ENCODE assay signal across 28 mouse cellular contexts in the genomic region with DNA sequence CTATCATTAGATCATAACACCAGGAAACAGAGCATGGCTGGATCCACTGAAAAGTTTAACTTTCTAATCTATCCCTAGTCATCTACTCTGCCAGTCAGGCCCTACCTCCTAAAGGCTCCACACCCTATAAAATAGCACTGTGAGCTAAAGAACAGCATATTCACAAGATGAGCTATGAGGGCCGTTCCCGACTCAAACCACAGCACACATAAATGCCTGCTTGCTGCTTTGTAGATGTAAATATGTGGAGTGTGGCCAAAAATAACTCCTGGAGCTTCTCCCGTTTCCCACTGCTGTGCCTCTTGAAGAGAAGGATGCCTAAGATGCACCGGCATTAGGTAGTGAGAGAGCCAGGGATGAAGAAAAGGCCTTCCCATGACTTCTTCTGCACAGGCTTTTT.
DNase-seq lines count a peak whose midpoint lies in the region; ATAC-seq lines count a peak whose summit lies in the region.
"Had no signal": no experiment of that assay in that cellular context is flagged by ENCODE, and none has a peak within 500 bp of the region (broad histone marks: within the 10 kb centered on the region; RNA-seq: fewer than 3 reads in every experiment).

No protein-coding gene starts in this region.

- no peak overlapping the region for H3K4me3 ChIP-seq in heart, embryonic 10.5 days
- no peak overlapping the region for H3K4me3 ChIP-seq in embryonic facial prominence, embryonic 15.5 days (replicated peaks)
- H3K4me3 ChIP-seq: embryonic facial prominence, embryonic 13.5 days; erythroblast, embryonic 14.5 days; forebrain, embryonic 12.5 days; forebrain, embryonic 15.5 days; gastrocnemius, adult 2 months; heart, embryonic 12.5 days; heart, embryonic 15.5 days had no signal

- no peaks in the 10 kb centered on the region for H3K9me3 ChIP-seq in heart, embryonic 10.5 days
- no peaks in the 10 kb centered on the region for H3K9me3 ChIP-seq in embryonic facial prominence, embryonic 15.5 days (replicated peaks)
- H3K9me3 ChIP-seq: embryonic facial prominence, embryonic 13.5 days; forebrain, embryonic 12.5 days; forebrain, embryonic 15.5 days; heart, embryonic 12.5 days; heart, embryonic 15.5 days had no signal

- no peaks in the 10 kb centered on the region for H3K27me3 ChIP-seq in heart, embryonic 10.5 days (ENCODE audit: insufficient read depth, poor library complexity, severe bottlenecking)
- H3K27me3 ChIP-seq in embryonic facial prominence, embryonic 15.5 days: no peaks in the 10 kb centered on the region
- H3K27me3 ChIP-seq: embryonic facial prominence, embryonic 13.5 days; forebrain, embryonic 12.5 days; forebrain, embryonic 15.5 days; heart, embryonic 12.5 days; heart, embryonic 15.5 days; Patski had no signal

- H3K9ac ChIP-seq in embryonic facial prominence, embryonic 15.5 days: no peak overlapping the region
- H3K9ac ChIP-seq: embryonic facial prominence, embryonic 13.5 days; forebrain, embryonic 12.5 days; forebrain, embryonic 15.5 days; heart, embryonic 12.5 days; heart, embryonic 15.5 days; hindbrain, embryonic 14.5 days had no signal

- 46% methylated on average over 4 of the region's 4 CpGs for WGBS in heart, embryonic 10.5 days
- WGBS in embryonic facial prominence, embryonic 15.5 days: 43% methylated on average over 4 of the region's 4 CpGs

- DNase-seq in heart, embryonic 10.5 days (ENCODE audit: low spot score): peak; percentile 46
- no peak for DNase-seq in heart, postnatal 4 days
- DNase-seq in NIH3T3 (ENCODE audit: low read depth): peak; percentile 59
- no peak for DNase-seq in spleen, adult 18-20 months
- no peak for DNase-seq in thymus, postnatal 0 days (ENCODE audit: low spot score)
- DNase-seq: adrenal gland, postnatal 10 days; adrenal gland, postnatal 36 days; cerebellum, adult 11 months; cerebellum, adult 2 months; cerebellum, adult 9-11 months; cerebellum, postnatal 25 days; gastrocnemius, adult 2 months; gastrocnemius, postnatal 14 days; heart, adult 11 months; heart, postnatal 10 days; heart, postnatal 36 days had no signal

- peaks cover 16% of the 10 kb centered on the region for H3K4me1 ChIP-seq in heart, embryonic 10.5 days
- H3K4me1 ChIP-seq in embryonic facial prominence, embryonic 15.5 days: no peaks in the 10 kb centered on the region
- H3K4me1 ChIP-seq: forebrain, embryonic 15.5 days had no signal

- no peak overlapping the region for H3K4me2 ChIP-seq in embryonic facial prominence, embryonic 15.5 days (replicated peaks)
- H3K4me2 ChIP-seq: embryonic facial prominence, embryonic 13.5 days; forebrain, embryonic 12.5 days; forebrain, embryonic 15.5 days; heart, embryonic 12.5 days; heart, embryonic 15.5 days; hindbrain, embryonic 14.5 days had no signal

- H3K27ac ChIP-seq in heart, embryonic 10.5 days: no peak overlapping the region
- H3K27ac ChIP-seq in embryonic facial prominence, embryonic 15.5 days (replicated peaks): peak overlapping the region; percentile 34; the same call in 1 of the 2 replicates
- H3K27ac ChIP-seq: embryonic facial prominence, embryonic 13.5 days; forebrain, embryonic 12.5 days; forebrain, embryonic 15.5 days; gastrocnemius, adult 2 months; heart, embryonic 15.5 days; hindbrain, embryonic 14.5 days; hindbrain, postnatal 0 days had no signal

- no peaks in the 10 kb centered on the region for H3K36me3 ChIP-seq in heart, embryonic 10.5 days
- H3K36me3 ChIP-seq in embryonic facial prominence, embryonic 15.5 days: no peaks in the 10 kb centered on the region
- H3K36me3 ChIP-seq: embryonic facial prominence, embryonic 13.5 days; forebrain, embryonic 12.5 days; forebrain, embryonic 15.5 days; heart, embryonic 12.5 days; heart, embryonic 15.5 days had no signal

- peak; percentile 72; the same call in 1 of the 2 replicates for ATAC-seq in embryonic facial prominence, embryonic 15.5 days (ENCODE audit: insufficient number of reproducible peaks, low FRiP score, low TSS enrichment, low read depth)
- ATAC-seq: forebrain, embryonic 15.5 days; hindbrain, postnatal 0 days; inflammation-experienced regulatory T-cells, adult 6 months; intestine, embryonic 16.5 days; Patski had no signal

Comparison
In these comparisons a context has a peak if more than half of its experiments do, and no peak if none do; other contexts are left out.
1. DNase-seq: peak in heart, embryonic 10.5 days (single experiment) and NIH3T3 (single experiment); none in heart, postnatal 4 days (single experiment), spleen, adult 18-20 months (0 of 2) and thymus, postnatal 0 days (single experiment).